Mouse (Mus musculus): ENCODE measurements at regions not wholly inside any gene's neighbourhood (a gene's known extent, or its start where the extent isn't known, plus 50 kb on each side); places are given as distances from the start of the nearest gene placed in this dataset.

DNA sequence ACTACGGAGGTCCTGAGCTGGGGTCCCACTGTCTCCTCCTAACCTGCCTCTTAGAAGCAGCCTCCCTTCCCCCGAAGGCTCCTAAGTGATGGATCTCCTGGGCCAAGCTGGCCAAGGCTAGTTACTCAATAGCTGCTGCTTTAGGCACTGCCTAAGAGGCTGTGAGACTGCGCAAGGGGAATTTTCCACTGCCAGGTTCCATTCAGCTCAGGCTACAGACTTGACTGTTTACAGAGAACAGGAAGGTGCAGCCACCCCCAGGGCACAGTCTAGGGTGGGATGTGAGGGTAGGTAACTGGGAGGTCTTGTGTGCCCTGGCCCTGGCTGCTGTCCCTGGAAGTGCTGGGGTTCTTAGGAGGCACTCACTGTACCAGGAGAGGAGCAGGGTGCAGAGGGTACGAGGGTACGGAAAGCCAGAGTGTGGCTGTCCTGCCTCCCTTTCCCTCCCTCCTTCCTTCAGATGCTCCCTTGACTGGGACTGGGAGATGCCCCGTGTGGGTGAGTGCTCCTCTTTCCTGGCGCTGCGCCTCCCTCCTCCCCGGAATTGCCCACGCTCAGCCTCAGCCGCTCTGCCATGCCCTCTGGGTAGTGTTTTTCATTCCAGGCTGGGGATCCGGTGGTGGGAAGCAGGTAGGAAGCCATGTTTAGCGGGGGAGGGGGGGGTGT lies 616.4 kb upstream of the Adam5 start:
- TF ChIP-seq POLR2A (IDR thresholded peaks at IDR 0.05; ENCODE audit: low read depth, low read length), result no peak
- no peak; the same call in 1 of the 2 replicates for TF ChIP-seq CTCF (conservative IDR thresholded peaks at IDR 0.05; ENCODE audit: insufficient read depth, insufficient read length, low read depth, low read length)

Measured in kidney, adult 2 months (tissue).